Mouse (Mus musculus): ENCODE results near the gene Ube2q1. TPM values are rescaled to one million over a fixed set of nuclear protein-coding genes. Genes with fewer than 3 reads are reported as not detected.
A peak's percentile ranks its signal among the peaks of the same experiment; 100 is the strongest.

The Ube2q1 gene
- polyA plus RNA-seq, 1 experiment, result 49.1 TPM

- WGBS, result 41% methylated on average over 1 of the region's 1 CpGs
- TF ChIP-seq CTCF (IDR thresholded peaks at IDR 0.05; ENCODE audit: borderline replicate concordance, control insufficient read depth, extremely low read depth, insufficient read depth, low read length, poor library complexity) (no peak), POLR2A (IDR thresholded peaks at IDR 0.05; ENCODE audit: control insufficient read depth, extremely low read depth, insufficient read depth, low read length, poor library complexity) (no peak)
- Histone ChIP-seq H3K36me3 (ENCODE audit: control insufficient read depth, insufficient read depth, low read length) (peaks cover 22% of the 10 kb centered on the region), H3K4me1 (replicated peaks; ENCODE audit: control insufficient read depth, insufficient read depth, low read length) (no peaks in the 10 kb centered on the region), H3K27me3 (ENCODE audit: control insufficient read depth, insufficient read depth, low read length) (no peaks in the 10 kb centered on the region), H3K27ac (ENCODE audit: control insufficient read depth, insufficient read depth, low read length) (no peak overlapping the region), H3K4me3 (ENCODE audit: control insufficient read depth, insufficient read depth, low read length) (no peak overlapping the region)
- no peak for DNase-seq
Observed at GRCm38 (mm10) chr3:89752307-89752706, 21.1 kb upstream of the Ube2q1 start.

DNA sequence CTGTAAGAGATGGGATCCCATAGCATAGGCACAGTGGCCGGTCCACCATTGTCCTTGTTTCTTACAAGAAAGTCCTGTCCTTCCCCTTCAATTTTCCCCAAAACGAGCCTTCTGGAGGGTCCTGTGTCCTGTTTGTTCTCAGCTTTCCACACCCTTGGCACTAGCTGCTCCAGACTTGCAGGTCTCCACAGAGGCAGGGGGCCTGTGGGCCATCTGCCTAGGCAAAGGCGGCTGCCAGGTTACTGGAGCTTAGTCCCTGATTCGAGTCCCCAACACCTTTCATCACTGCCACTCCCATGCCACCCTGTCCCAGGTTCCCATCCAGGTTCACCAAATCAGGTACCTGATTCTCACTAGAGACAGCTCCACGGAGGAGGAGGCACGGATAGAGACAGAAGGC lies 18.1 kb upstream of the Ube2q1 start:
- no peak for TF ChIP-seq CTCF (IDR thresholded peaks at IDR 0.05; ENCODE audit: borderline replicate concordance, control insufficient read depth, extremely low read depth, insufficient read depth, low read length, poor library complexity)
- no peak for TF ChIP-seq POLR2A (IDR thresholded peaks at IDR 0.05; ENCODE audit: control insufficient read depth, extremely low read depth, insufficient read depth, low read length, poor library complexity)
- Histone ChIP-seq H3K4me1 (replicated peaks; ENCODE audit: control insufficient read depth, insufficient read depth, low read length) (no peaks in the 10 kb centered on the region), H3K27me3 (ENCODE audit: control insufficient read depth, insufficient read depth, low read length) (no peaks in the 10 kb centered on the region), H3K4me3 (ENCODE audit: control insufficient read depth, insufficient read depth, low read length) (no peak overlapping the region), H3K36me3 (ENCODE audit: control insufficient read depth, insufficient read depth, low read length) (peaks cover 6% of the 10 kb centered on the region; the same call in 1 of the 2 replicates), H3K27ac (ENCODE audit: control insufficient read depth, insufficient read depth, low read length) (no peak overlapping the region)
- 82% methylated on average over 6 of the region's 6 CpGs for WGBS
- DNase-seq, result no peak

- no peaks in the 10 kb centered on the region for H3K4me1 ChIP-seq (replicated peaks; ENCODE audit: control insufficient read depth, insufficient read depth, low read length)
- 87% methylated on average over 2 of the region's 2 CpGs for WGBS
- no peak overlapping the region for H3K4me3 ChIP-seq (ENCODE audit: control insufficient read depth, insufficient read depth, low read length)
- no peak overlapping the region for H3K27ac ChIP-seq (ENCODE audit: control insufficient read depth, insufficient read depth, low read length)
- no peak for DNase-seq
- no peaks in the 10 kb centered on the region for H3K36me3 ChIP-seq (ENCODE audit: control insufficient read depth, insufficient read depth, low read length)
- H3K27me3 ChIP-seq (ENCODE audit: control insufficient read depth, insufficient read depth, low read length), result no peaks in the 10 kb centered on the region
- TF ChIP-seq POLR2A (IDR thresholded peaks at IDR 0.05; ENCODE audit: control insufficient read depth, extremely low read depth, insufficient read depth, low read length, poor library complexity) (no peak), CTCF (IDR thresholded peaks at IDR 0.05; ENCODE audit: borderline replicate concordance, control insufficient read depth, extremely low read depth, insufficient read depth, low read length, poor library complexity) (no peak)
Observed at GRCm38 (mm10) chr3:89757851-89758250, 15.6 kb upstream of the Ube2q1 start.

GRCm38 (mm10) chr3:89759786-89760185 lies 13.6 kb upstream of the Ube2q1 start:
- DNase-seq, result no peak
- no peak overlapping the region for H3K4me3 ChIP-seq (ENCODE audit: control insufficient read depth, insufficient read depth, low read length)
- H3K27me3 ChIP-seq (ENCODE audit: control insufficient read depth, insufficient read depth, low read length), result no peaks in the 10 kb centered on the region
- H3K4me1 ChIP-seq (replicated peaks; ENCODE audit: control insufficient read depth, insufficient read depth, low read length), result no peaks in the 10 kb centered on the region; the same call in 1 of the 2 replicates
- TF ChIP-seq CTCF (IDR thresholded peaks at IDR 0.05; ENCODE audit: borderline replicate concordance, control insufficient read depth, extremely low read depth, insufficient read depth, low read length, poor library complexity) (no peak), POLR2A (IDR thresholded peaks at IDR 0.05; ENCODE audit: control insufficient read depth, extremely low read depth, insufficient read depth, low read length, poor library complexity) (no peak)
- WGBS, result 73% methylated on average over 3 of the region's 3 CpGs
- H3K36me3 ChIP-seq (ENCODE audit: control insufficient read depth, insufficient read depth, low read length), result no peaks in the 10 kb centered on the region
- no peak overlapping the region for H3K27ac ChIP-seq (ENCODE audit: control insufficient read depth, insufficient read depth, low read length)

- 4% methylated on average over 36 of the region's 36 CpGs for WGBS
- no peak within 1 kb of the TSS for H3K27ac ChIP-seq (ENCODE audit: control insufficient read depth, insufficient read depth, low read length)
- H3K4me3 ChIP-seq (ENCODE audit: control insufficient read depth, insufficient read depth, low read length), result no peak within 1 kb of the TSS
- peak; percentile 76 for DNase-seq
- no peaks in the 10 kb centered on the region; the same call in 1 of the 2 replicates for H3K4me1 ChIP-seq (replicated peaks; ENCODE audit: control insufficient read depth, insufficient read depth, low read length)
- no peak for TF ChIP-seq POLR2A (IDR thresholded peaks at IDR 0.05; ENCODE audit: control insufficient read depth, extremely low read depth, insufficient read depth, low read length, poor library complexity)
- no peak; the same call in 1 of the 2 replicates for TF ChIP-seq CTCF (IDR thresholded peaks at IDR 0.05; ENCODE audit: borderline replicate concordance, control insufficient read depth, extremely low read depth, insufficient read depth, low read length, poor library complexity)
- H3K27me3 ChIP-seq (ENCODE audit: control insufficient read depth, insufficient read depth, low read length), result no peaks in the 10 kb centered on the region
- no peaks in the 10 kb centered on the region for H3K36me3 ChIP-seq (ENCODE audit: control insufficient read depth, insufficient read depth, low read length)
Observed at GRCm38 (mm10) chr3:89764119-89764724, 9.2 kb upstream of the Ube2q1 start, which contains the start of gene Chrnb2. Gene Chrnb2 (minus strand): TSS chr3:89764632.

GRCm38 (mm10) chr3:89769584-89769983 lies 3.8 kb upstream of the Ube2q1 start:
- DNase-seq, result no peak
- no peak for TF ChIP-seq CTCF (IDR thresholded peaks at IDR 0.05; ENCODE audit: borderline replicate concordance, control insufficient read depth, extremely low read depth, insufficient read depth, low read length, poor library complexity)
- TF ChIP-seq POLR2A (IDR thresholded peaks at IDR 0.05; ENCODE audit: control insufficient read depth, extremely low read depth, insufficient read depth, low read length, poor library complexity), result no peak
- Histone ChIP-seq H3K27ac (ENCODE audit: control insufficient read depth, insufficient read depth, low read length) (no peak overlapping the region), H3K36me3 (ENCODE audit: control insufficient read depth, insufficient read depth, low read length) (no peaks in the 10 kb centered on the region), H3K4me1 (replicated peaks; ENCODE audit: control insufficient read depth, insufficient read depth, low read length) (peaks cover 7% of the 10 kb centered on the region), H3K4me3 (ENCODE audit: control insufficient read depth, insufficient read depth, low read length) (no peak overlapping the region), H3K27me3 (ENCODE audit: control insufficient read depth, insufficient read depth, low read length) (no peaks in the 10 kb centered on the region)
- WGBS, result 81% methylated on average over 7 of the region's 7 CpGs
